Mouse (Mus musculus): ENCODE data around the gene Crygd.

Gene Crygd

DNA sequence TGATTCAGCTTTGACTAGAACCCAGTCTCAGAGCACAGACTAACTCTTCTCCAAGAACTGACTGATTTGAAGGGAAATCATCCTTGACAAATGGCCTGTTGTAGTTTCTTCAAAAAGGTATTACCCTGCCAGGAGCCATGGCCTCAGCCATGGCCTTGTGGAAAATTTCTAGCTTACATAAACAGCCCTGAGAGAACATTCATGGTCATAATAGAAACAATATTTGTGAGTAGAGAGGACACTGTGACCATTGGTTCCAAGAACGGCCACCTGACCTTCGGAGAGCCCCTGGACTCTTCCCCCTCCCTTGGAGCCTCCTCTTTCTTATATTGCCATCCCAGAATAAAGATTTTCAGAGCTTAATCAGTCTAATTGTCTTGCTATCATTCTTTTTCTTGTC lies 19.8 kb downstream of the Crygd start:
- DNase-seq (ENCODE audit: low spot score) = no peak

- DNase-seq (ENCODE audit: low spot score) = no peak
Observed at GRCm38 (mm10) chr1:65041837-65042236, 21.4 kb downstream of the Crygd start.

- no peak for DNase-seq (ENCODE audit: low spot score)
Observed at GRCm38 (mm10) chr1:65040806-65041205, 22.4 kb downstream of the Crygd start.

- DNase-seq (ENCODE audit: low spot score) = no peak
Observed at GRCm38 (mm10) chr1:65039679-65040078, 23.6 kb downstream of the Crygd start.

DNA sequence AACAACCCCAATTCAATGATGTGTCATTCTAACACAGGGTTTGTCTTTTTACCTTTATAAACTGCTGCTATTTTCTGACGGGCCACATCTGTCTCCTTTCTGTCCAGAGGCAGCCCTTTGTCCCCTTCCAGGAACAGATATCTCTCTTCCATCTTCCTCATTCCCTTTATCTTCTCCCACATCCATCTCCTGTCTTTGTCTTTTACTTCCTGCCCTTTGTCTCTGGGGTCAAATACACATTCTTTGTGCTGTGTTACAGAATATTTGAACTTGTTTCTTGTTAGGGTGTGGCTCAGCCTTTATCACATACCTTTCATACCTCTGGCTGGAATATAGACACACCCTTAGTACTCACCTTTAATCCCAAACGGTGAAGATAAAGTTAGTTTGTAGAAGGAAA lies 25.7 kb downstream of the Crygd start:
- DNase-seq (ENCODE audit: low spot score) = no peak

GRCm38 (mm10) chr1:65035513-65035912 lies 27.7 kb downstream of the Crygd start:
- no peak for DNase-seq (ENCODE audit: low spot score)

DNA sequence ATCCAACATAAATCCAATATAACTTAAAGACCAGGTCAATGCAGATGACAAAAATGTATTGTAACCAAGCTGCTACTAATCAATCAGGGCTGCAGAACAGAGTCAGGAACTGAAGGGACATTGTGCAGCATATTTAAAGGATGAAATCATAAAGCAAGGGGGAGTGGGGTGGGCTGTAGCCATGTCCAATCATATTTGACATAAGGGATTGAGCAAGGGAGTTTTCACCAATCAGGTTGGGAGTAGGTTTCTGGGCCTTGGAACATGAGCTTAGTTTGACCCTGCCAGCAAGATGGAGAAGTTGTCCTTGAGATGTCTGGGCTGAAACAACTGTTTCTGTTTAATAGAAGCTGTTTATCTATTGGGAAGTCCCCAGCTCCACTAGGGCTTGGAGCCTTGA lies 30.6 kb downstream of the Crygd start, which contains the start of gene Akr1cl:
Gene Akr1cl, minus strand, starts transcription at position 119 of the 400 bp plus-strand sequence.
- no peak for DNase-seq (ENCODE audit: low spot score)

GRCm38 (mm10) chr1:65028206-65028605 lies 35.0 kb downstream of the Crygd start:
- no peak for DNase-seq (ENCODE audit: low spot score)

DNA sequence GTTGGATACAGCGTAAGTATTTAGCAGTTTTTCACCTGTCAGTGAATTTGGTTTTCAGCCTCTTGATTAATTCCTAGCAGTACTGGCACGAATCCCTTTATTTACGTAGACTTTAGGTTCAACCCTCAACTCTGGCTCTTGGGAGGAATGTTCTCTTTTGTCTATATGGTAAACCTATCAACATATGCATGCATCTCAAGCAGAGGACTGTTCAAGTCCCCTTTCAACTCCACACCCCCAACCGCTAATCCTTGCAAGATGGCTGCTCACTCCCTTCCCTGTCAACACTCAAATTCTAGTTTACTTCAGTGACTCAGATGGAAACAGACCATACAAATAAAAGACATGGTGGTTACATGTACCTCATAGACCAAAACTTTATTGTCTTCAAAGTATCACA lies 50.5 kb downstream of the Crygd start:
- no peak for DNase-seq (ENCODE audit: low spot score)
